Mouse (Mus musculus) gastrocnemius, adult 8-10 months (tissue): ENCODE data around the gene C1qtnf6. TPM values are rescaled to one million over a fixed set of nuclear protein-coding genes. Genes with fewer than 3 reads are reported as not detected.

Experiments used
- DNase-seq, 2 experiments: peaks; one replicate each; pipeline ENCODE4 v3.0.0; 2022; ENCODE audit warnings: low spot score in 2 of 2
- total RNA-seq, 4 experiments: library from RNA; stranded (reverse); gene quantifications; 2 replicates each; pipeline ENCODE4 v1.2.4; 2022

Gene C1qtnf6
- total RNA-seq, 4 experiments from 2014 or later: 0.82 to 2.9 (median 1.6) TPM

DNA sequence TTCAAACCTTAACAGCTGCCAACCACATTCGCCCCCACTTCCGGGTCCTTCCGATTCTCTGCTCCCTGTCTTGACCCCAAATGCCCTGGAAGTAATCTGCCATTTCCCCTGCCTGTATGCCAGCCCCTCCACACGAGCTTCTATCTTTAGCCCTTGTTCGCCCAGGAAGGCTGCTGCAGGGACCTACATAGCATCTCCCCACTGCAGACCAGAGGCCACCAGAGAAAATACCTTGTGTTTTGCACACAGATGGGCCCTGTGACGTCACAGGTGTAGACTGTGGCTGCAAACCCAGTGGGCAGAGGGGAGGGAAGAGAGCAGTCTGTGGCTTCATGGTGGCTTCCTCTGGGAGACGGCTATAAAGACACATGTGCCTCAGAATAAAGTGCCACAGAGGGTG, 13.0 kb downstream of the C1qtnf6 start:
- DNase-seq: no peak

DNA sequence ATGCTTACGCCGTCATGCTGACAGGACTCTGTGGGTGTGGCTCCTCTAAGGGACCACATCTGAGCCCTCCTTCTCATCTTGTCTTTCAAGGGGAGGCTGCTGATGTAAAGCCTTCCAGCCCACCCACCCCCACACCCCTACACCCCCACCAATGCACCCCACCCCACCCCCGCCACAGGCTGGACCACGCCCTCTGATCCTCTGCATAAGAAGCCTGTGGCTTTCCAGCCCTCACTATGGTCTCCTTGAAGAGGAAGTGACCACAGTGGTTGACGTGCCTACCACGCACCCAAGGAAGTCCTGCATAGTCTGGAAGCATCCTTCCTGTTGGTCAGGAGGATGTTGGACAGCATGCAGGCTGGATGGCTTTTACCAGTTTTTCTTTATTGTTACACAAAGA, 15.5 kb downstream of the C1qtnf6 start:
- DNase-seq: no peak

DNA sequence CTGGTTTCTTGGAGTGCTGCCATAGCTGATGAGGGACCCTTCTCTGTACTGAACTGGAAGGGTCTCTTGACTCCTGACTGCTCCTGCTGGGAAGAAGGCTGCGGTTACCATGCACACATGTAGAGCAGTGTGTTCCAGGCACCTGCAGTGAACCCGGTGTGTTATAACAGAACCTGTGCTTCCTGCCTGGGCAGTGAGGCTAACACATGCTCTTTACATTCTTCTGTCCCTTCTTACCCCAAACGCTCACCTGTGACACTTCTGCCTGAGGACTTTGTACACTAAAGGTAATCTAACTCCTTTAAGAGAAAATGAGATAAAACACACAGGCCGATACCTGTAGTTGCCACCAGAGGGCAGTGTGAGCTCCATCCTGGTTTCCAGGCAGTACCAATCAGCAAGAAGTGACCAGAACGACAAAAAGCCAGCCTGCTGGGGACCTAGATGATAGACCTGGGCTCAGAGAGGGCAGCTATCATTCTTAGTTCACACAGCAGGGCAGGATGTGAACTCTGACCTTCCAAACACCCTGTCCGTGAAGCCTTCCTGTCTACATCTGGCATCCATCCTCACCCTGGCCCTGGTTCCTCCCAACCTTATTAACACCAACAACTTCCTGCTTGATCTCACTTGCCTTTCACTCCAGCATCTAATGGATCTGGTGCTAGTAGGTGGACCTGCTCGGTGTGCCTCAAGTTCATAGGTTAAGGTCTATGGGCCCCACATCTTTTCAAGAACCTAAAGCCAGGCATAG, 16.6 kb downstream of the C1qtnf6 start:
- DNase-seq: peak; percentile 60 to 63

DNA sequence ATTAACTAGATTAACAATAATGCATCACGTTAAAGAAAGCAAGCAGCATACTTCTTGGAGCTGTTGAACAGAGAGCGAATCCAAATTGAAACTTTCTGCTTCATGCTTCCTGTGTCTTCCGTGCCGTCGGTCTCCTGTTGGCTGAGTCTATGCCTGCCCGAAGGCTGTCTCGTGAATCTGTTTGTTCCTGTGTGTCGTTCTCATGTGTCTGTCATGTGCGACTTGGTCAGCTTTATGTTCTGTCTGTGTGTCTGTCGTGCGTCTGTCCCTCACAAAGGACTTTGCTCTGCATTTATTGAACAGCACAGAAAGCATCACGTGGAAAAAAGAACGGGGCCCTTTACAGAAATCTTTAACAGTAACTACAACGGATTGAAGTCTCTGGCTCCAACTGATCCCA, 18.2 kb downstream of the C1qtnf6 start:
- no peak for DNase-seq

DNA sequence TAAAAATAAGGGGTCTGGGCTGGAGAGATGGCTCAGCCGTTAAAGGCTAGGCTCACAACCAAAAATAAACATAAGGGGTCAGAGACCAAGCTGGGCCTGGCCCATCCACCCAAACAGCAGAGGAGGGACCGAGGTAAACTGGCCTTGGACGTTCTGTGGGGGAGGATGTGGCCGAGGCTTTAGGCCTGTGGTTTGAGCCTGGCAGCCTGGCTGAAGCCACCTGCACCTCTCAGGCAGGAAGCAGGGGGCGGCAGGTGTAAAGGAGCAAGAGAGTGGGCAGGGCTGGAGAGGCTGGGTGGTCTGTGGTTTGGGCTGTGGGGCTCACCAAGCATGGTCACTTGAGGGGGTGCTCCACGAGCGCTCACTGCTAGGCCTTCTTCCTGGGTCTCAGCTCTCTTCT, 19.3 kb downstream of the C1qtnf6 start:
- no peak for DNase-seq

DNA sequence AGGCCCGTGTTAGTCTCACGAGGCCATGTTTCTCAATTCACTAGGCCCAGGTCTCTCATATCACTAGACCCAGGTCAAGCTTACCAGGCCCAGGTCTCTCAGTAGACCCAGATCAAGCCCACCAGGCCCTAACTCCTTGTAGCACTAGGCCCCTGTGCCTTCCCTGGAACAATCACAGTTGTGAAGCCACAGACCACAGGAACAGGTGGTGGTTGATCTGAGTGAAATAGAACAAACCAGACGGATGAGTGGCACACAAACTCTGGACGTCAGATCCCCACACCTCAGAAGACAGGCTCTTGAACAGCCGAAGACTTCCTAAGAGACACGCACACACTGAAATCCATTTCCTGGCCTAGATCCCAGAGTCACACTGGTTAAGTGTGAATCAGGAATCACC, 20.5 kb downstream of the C1qtnf6 start:
- no peak for DNase-seq

DNA sequence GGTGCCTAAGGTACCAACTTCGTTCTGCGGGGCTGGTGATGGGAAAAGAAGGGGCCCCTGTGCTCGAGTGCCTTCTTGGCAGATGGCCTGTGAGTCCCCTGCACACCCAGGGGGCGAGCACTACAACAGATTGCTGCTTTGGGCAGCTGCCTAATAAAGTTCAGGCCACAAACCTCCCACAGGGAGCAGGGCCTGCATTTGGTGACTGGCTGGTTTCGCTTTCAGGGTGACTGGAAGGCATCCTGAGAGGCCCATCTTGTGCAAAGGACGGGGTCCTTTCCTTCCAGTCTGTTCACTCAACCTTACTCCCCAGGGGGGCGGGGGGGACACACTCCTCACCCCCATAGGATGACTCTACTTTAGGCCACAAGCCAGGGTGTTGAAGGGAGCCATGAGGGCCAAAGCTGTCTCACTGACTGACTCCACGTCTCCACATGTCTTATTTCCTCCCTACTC, 21.1 kb downstream of the C1qtnf6 start:
- no peak for DNase-seq

DNA sequence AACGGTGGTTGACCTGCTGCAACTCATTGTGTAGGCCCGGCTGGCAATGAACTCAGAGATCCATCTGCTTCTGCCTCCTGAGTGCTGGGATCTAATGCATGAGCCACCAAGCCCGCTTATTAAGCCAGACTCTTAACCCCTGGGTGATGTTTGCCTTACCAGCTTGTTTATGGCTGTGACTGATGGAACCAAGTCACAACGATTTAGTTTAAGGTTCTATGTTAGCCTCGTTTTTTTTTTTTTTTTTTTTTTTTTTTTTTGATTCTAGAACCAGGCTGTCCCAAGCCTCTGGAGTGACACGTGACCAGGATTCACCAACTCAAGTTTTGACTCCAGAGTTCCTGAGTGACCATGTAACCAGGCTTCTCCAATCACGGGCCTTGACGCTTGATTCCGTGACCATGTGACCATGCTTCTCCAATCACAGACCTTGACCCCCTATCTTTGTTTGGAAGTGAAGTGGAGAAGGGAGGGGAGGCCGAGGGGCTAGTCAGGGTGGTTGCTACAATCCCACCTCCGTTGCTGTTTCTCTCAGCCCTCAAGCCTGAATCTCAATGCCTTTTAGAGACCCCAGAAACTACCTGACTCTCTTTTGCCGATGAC, 21.8 kb downstream of the C1qtnf6 start:
- DNase-seq: no peak

DNA sequence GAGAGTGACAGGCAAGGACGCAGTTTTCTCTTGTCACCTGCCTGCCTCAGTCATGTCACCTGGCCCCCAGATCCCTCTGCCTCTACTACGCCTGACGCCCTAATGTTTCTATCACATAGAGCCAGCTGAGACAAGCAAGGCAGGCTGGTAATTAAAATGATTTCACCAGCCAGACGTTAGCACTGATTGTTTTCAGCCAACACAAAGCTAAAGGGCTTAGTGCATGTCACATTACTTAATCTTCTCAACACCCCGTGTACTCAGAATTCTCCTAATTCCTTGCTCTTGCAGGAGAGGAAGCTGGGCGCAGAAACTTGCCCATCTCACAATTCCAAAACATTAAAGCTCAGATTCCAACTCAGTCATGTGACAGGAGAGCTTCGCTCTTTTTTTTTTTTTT, 22.8 kb downstream of the C1qtnf6 start:
- DNase-seq: no peak

DNA sequence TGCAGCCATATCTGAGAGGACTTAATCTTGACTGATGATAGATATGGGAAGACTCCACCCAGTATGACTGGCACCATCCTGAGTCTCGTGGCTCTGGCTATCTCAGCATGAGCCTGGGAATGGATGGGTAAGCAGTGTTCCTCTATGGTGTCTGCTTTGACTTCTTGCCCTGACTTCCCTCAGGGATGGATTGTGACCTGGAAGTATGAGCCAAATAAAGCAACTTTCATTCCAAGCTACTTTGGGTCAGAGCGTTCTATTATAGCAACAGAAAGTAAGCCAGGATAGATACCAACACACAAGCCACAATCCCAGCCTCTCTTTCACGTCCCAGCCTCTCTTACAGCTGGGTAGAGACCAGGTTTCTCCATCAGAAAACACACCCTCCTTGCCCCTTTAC, 25.7 kb downstream of the C1qtnf6 start:
- no peak for DNase-seq

DNA sequence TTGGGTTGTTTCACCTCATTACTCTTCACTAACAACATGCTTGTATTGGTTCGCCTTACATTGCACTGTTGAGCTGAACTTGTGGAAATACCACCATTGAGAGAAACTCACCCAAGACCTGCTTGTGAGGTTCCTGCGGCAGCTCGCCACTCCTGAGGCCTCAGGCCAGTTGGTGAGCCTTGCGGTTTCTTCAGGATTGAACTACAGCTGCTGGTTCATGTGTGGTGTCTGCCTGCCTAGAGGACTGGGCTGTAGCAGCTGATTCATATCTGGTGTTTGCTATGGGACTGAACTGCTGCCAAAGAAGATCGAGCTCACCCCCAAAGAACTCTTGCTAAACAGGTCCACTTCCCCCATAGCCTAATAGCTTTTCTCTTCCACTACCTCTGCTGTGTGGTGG, 26.4 kb downstream of the C1qtnf6 start:
- DNase-seq: no peak

DNA sequence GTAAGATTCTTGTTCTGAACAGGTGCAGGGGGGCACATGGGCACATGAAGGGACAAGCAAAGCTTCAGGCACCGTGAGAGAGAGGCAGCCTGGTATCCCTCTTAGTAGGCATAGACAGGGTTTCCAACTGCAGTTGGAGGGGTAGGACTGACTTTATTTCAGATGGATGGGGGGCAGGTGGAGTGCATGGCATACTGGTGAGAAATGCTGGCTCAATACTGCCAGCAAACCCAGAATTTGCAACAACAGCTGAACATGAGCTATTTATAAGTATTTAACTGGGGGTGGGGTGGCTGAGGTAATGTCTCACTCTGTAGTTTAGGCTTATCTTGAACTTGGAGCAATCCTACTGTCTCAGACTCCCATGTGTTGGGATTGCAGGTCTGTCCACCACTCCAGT, 27.2 kb downstream of the C1qtnf6 start:
- no peak for DNase-seq

DNA sequence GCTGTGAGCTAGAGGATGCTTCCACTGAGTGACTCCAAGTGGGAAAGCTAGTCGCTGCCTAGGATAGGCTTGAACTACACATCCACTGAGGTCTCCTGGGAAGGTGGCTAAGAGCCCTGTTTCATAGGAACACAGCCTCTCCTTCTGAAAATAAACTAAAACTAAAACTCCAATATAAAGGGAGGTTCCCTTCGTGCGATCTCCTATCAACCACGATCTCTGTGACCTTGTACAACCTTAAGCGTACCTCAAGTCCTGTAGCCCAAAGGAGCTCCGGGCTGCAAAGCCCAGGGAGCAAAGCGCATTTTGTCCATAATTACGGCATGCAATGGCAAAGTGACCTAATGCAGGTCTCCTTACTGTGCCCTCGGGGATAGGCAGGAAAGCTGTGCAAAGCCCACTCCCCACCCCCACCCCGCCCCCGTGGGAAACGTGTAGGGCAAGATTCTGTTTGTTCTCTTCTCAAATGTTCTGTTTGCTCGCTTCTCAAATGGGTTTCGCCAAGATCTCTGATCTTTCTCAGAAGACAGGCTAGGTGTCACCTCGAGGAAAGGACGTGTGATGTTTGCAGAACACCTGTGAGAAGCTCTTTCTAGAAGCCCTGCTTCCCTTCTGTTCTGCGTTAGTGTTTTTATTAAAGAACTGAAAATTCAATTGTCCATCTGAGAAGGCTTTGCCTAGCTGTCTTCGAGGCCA, 28.6 kb downstream of the C1qtnf6 start:
- no peak for DNase-seq

DNA sequence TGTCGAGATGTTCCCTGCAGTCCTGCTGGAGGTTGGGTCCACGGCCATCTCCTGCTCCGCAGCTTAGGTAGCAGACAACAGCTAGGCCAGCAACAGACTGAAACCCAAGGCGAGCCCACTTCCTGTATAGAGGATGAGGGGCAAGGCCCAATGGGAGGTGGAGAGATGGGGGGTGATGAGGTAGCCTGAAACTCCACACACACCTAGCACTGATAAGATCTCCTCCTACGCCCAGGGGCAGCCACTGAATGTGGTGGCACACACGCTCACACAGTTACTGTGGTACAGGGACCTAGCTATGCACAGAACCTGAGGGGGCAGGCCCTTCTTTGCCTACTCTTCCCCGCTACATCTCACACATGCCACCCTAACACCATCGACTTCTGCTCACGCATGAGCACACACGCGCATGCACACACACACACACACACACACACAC, 36.2 kb downstream of the C1qtnf6 start, which contains the start of gene Il2rb:
Gene Il2rb (minus strand): TSS at position 304 of the 439 bp plus-strand sequence.
- no peak for DNase-seq

DNA sequence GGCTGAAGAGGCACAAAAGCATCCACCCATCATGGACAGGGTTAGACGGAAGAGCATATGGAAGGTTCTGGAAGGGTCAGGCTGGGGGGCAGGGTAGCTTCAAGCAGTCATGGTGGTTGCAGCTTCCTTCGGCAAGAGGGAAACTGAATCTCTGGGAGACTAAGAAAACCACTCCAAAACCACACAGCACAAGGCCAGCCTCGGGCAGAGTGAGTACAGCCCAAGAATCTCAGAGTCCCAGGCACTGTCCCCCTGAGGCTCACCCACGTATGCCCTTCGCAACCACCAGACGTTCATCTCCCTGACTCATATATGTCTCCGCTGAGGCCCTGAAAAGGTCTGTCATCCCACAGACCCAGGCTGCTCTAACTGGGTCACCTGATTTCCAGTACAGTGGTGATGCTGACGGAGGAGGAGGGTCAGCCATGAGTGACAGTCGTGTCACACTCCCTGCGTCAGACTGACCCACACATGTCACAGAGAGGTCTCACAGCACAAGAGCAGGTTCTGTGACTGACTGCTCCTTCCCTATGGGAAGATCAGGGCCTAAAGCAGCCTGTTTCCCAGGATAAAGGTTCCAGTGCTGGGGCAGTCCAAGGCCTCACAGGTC, 37.7 kb downstream of the C1qtnf6 start:
- DNase-seq: no peak

DNA sequence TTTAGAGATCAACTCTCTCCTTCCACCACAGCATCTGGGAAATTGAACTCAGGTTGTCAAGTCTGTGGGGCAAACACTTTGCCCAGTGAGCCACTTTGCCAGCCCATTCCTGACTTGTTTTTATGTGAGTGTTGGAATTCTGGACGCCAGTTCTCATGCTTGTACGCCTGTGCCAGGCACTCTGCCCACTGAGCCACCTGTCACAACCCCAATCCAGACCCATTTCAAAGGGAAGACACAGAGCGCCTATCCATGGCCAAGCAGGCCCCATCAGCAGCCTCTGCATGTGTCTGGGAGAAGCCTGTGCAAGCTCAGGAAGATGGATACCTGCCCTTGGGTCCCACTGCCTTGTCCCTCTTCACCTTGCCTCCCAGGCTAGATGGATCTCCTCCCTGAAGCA, 39.9 kb downstream of the C1qtnf6 start:
- DNase-seq: no peak

DNA sequence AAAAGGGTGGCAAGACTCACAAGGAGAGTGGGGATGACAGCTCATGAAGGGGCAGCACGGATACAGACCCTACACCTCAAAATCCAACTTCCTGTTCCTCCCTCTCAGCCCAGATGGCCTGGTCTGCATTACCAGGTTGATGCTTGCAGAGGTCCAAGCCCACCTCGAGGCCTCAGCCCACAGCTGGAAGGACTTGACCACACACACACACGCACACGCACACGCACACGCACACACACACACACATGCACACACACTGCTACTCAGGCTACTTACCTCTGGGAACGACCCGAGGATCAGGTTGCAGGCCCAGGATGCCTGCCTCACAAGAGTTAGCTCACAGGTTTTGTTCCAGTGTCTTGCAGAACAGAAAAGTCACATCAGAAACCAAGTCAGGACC, 41.3 kb downstream of the C1qtnf6 start:
- DNase-seq: no peak

DNA sequence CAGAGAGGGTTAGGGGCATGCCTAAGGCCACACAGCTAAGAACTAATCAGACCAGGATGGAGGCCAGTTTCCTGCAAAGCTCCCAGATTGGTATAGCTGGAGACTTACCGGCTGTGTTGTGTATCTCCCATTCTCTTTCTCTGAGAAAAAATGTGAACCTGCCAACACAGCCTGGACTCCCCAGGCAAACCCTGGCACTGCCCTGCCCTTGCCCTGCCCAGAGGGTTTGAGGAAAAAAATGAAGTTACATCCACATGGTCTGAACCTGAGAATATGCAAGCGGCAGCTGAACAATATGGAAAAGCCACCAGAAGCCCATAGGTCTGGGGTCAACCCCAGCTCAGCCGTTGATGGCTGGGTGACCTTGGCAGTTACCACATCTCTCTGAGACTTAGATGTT, 42.0 kb downstream of the C1qtnf6 start:
- no peak for DNase-seq

DNA sequence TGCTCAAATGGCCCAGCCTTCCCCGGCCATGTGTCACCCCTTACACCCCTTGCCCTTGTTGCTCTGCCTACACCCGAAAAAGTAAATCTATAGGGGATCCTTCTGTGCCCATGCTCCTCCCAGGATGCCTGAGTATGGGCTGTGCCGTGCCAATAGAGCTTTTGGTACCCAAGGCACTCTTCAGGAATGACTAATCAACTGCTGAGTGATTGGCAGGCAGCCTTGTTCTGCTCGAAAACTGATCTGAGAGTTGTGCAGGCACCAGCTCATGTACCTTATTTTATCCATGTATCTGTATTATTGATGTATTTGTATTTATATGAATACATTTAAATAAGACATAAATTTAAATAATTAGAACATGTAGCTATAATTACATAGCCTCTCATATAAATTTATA, 44.1 kb downstream of the C1qtnf6 start:
- no peak for DNase-seq

DNA sequence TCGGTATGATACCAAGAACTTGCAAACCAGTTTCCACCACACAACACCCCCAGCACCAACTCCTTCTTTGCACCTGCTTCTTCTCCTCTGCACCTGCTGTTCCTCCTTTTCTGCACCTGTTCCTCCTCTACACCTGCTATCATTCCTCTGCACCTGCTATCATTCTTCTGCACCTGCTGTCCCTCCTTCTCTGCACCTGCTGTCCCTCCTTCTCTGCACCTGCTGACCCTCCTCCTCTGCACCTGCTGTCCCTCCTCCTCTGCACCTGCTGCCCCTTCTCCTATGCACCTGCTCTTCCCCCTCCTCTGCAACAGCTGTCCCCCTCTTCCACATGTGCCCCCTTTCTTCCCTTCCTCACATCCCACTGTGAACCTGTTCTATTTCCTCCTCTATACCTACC, 44.7 kb downstream of the C1qtnf6 start:
- no peak for DNase-seq

DNA sequence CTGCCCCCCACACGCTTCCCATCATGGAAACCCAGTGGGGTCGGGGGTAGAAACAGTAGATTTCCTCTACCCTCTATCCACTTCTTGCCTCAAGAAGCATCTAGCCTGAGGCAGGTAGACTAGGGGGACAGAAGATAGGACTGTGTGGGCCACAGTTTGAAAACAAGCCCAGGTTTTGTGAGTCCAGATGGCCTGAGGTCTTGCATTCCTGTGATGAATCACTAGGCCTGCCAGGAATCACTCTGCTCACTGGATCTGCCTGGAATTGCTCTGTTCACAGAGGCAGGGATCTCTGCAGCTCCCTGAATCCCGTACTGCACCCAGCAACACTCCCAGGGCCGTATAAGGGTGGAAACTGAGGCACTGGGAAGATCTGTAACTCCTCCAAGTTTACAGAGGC, 47.9 kb downstream of the C1qtnf6 start:
- DNase-seq: no peak

DNA sequence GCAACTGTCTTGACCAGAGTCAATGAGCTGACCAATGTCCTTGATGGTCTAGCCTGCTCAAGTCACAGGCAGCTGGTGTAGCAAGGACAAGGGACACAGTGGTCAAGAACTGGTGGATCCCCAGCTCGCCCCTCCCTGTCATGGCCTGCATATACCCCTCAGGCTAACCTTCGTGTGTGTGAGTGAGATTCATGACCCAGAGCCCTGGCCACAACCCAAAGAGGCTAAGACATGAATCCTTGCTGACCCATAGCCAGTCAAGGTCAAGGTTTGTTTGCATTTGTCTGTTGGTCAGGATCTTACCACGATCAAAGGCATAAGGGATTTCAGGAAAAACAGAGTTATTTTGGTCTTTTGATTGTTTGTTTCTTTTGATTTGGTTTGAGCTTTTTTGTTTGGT, 48.7 kb downstream of the C1qtnf6 start:
- DNase-seq: no peak
